Mouse (Mus musculus): ENCODE results near the gene Wwc2. TPM values are rescaled to one million over a fixed set of nuclear protein-coding genes. Genes with fewer than 3 reads are reported as not detected.
A peak's percentile ranks its signal among the peaks of the same experiment; 100 is the strongest.

Wwc2 gene
- polyA plus RNA-seq, 1 experiment from 2014 or later, result 10.1 TPM

DNA sequence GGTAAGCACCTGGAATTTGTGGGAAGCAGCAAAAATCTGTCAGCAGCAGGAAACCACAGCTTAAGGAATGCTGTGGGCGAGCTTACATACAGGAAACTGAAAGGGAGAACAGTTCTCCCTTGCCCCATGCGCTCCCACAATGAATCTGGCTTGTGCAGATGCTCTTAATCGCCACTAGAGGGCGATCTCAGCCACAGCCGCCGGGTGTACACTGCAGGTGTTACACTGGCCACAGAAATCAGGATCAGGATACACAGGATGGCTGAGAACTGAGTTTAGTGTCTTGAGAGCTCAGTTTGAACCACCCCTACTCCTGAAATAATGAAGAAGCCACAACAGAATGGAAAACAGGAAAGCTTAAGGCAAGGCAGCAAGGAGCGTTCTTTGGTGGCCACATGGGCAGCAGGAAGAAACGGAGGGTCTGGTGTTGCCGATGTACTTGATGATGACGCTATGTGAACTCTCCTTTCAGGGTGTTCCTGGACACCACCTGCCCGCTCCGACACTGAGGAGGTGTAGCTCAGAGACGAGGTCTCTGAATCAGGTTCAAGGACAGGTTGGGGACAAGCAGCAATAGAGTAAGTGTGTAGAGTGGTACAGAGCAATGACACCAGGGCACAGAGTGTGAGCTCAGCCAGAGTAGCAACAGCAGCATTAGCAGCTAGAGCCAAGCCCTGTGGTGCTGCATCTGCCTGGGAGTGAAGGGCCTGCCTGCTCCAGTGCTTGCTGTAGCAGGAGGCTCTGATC lies 118.2 kb downstream of the Wwc2 start:
- WGBS, result 42% methylated on average over 13 of the region's 13 CpGs
- ATAC-seq (replicated peaks; ENCODE audit: extremely low read depth, insufficient read depth, low FRiP score), result peak; percentile 77
- Histone ChIP-seq H3K4me1 (ENCODE audit: control insufficient read depth, insufficient read depth, low read length) (peaks cover 9% of the 10 kb centered on the region; the same call in 1 of the 2 replicates), H3K4me2 (ENCODE audit: low read depth, low read length) (no peak overlapping the region), H3K9ac (ENCODE audit: low read length) (no peak overlapping the region), H3K27ac (ENCODE audit: low read length) (no peak overlapping the region), H3K36me3 (ENCODE audit: control insufficient read depth, insufficient read depth) (peaks cover 22% of the 10 kb centered on the region), H3K9me3 (replicated peaks; ENCODE audit: control insufficient read depth, low read length) (no peaks in the 10 kb centered on the region), H3K4me3 (ENCODE audit: low read length) (no peak overlapping the region), H3K27me3 (ENCODE audit: control insufficient read depth, insufficient read depth, low read length) (no peaks in the 10 kb centered on the region)

DNA sequence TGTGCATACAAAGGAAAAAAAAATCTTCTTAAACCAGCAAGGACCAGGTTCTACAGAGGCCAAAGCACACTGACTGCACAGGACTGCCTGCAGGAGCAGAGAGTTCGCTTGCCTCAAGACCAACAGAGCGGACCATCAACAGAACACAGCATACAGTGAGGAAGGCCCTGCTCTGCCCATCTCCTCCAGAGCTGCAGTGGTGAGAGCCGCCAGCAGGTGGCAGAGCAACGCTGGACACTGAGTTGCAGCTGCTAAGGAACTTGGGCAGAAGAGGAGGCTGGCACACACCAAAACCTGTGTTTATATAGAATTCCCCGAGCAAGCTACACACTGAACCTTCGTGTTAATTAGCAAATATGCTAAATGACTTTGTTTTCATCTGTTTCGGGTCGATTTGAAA lies 123.7 kb downstream of the Wwc2 start:
- peak; percentile 60; the same call in 1 of the 2 replicates for ATAC-seq (replicated peaks; ENCODE audit: extremely low read depth, insufficient read depth, low FRiP score)
- no peak overlapping the region for H3K4me3 ChIP-seq (ENCODE audit: low read length)

DNA sequence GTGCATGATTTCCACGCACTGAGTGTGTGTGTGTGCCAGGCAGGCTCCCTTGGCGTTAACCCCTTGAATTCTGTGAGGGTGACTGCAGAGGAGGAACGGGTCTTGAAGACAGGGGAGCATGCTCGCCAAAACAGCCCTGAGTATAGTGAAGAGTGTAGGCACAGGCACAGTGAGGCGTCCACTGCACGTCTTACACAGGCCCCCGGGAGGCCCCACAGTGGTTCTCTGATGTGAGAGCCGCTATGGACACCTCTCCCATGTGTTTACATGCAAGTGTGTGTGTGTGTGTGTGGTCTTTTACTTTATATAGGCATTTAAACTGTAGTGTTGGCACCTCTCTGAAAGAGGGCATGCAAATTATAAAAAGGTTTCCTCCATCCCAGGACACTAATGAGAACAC lies 124.2 kb downstream of the Wwc2 start:
- no peak overlapping the region for H3K4me2 ChIP-seq (ENCODE audit: low read depth, low read length)
- 81% methylated on average over 8 of the region's 8 CpGs for WGBS
- H3K27me3 ChIP-seq (ENCODE audit: control insufficient read depth, insufficient read depth, low read length), result no peaks in the 10 kb centered on the region
- H3K9me3 ChIP-seq (replicated peaks; ENCODE audit: control insufficient read depth, low read length), result no peaks in the 10 kb centered on the region
- H3K36me3 ChIP-seq (ENCODE audit: control insufficient read depth, insufficient read depth), result peaks cover 55% of the 10 kb centered on the region
- H3K4me1 ChIP-seq (ENCODE audit: control insufficient read depth, insufficient read depth, low read length), result no peaks in the 10 kb centered on the region
- no peak overlapping the region for H3K27ac ChIP-seq (ENCODE audit: low read length)
- no peak for ATAC-seq (replicated peaks; ENCODE audit: extremely low read depth, insufficient read depth, low FRiP score)
- H3K9ac ChIP-seq (ENCODE audit: low read length), result no peak overlapping the region
- H3K4me3 ChIP-seq (ENCODE audit: low read length), result no peak overlapping the region

More for the DNA sequence above, 123.7 kb downstream of the Wwc2 start:
- WGBS, result 25% methylated on average over 8 of the region's 8 CpGs
- Histone ChIP-seq H3K36me3 (ENCODE audit: control insufficient read depth, insufficient read depth) (peaks cover 53% of the 10 kb centered on the region), H3K4me1 (ENCODE audit: control insufficient read depth, insufficient read depth, low read length) (peaks cover under 1% of the 10 kb centered on the region; the same call in 1 of the 2 replicates), H3K27ac (ENCODE audit: low read length) (no peak overlapping the region), H3K4me2 (ENCODE audit: low read depth, low read length) (no peak overlapping the region), H3K9me3 (replicated peaks; ENCODE audit: control insufficient read depth, low read length) (no peaks in the 10 kb centered on the region), H3K27me3 (ENCODE audit: control insufficient read depth, insufficient read depth, low read length) (no peaks in the 10 kb centered on the region), H3K9ac (ENCODE audit: low read length) (no peak overlapping the region)

DNA sequence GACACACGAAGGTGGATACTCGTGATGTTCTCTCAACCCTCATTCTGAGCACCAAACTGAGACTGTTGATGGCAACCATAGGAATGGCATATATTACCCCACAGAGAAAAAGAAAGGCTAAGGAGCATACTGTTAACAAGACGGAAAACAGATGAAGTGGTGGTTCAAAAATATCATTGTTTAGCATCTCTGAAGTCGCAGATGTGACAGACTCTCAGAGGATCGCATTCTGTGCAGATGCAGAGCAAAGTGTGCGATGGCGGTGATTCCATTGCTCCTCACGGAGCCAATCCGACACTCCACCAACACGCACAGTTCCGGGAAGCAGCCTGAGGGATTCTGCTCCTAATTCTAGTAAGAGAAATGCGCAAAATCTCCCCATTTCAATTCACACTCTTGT lies 131.5 kb downstream of the Wwc2 start:
- no peak overlapping the region for H3K9ac ChIP-seq (ENCODE audit: low read length)
- no peaks in the 10 kb centered on the region for H3K4me1 ChIP-seq (ENCODE audit: control insufficient read depth, insufficient read depth, low read length)
- H3K27ac ChIP-seq (ENCODE audit: low read length), result no peak overlapping the region
- peaks cover 72% of the 10 kb centered on the region for H3K36me3 ChIP-seq (ENCODE audit: control insufficient read depth, insufficient read depth)
- ATAC-seq (replicated peaks; ENCODE audit: extremely low read depth, insufficient read depth, low FRiP score), result no peak
- H3K4me2 ChIP-seq (ENCODE audit: low read depth, low read length), result no peak overlapping the region
- no peak overlapping the region for H3K4me3 ChIP-seq (ENCODE audit: low read length)
- no peaks in the 10 kb centered on the region for H3K9me3 ChIP-seq (replicated peaks; ENCODE audit: control insufficient read depth, low read length)
- H3K27me3 ChIP-seq (ENCODE audit: control insufficient read depth, insufficient read depth, low read length), result no peaks in the 10 kb centered on the region
- 94% methylated on average over 12 of the region's 12 CpGs for WGBS

DNA sequence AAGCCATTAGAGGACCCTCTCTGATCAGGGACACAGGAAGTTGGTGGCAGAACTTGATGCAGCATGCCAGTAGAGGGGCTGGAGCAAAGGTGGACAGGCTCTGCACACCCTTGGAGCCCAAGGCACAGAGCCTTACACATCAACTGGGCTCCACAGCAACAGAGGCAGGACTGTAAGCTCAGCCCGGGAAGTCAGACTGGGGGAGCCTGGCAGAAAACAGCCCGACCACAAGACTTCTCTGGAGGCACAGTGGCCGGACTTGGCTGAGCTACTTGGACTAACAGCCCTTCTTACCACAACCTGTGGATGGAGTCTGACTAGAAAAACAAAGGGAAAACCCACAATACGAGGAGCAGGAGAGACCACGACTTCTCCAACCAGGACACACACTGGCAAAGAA lies 137.4 kb downstream of the Wwc2 start:
- Histone ChIP-seq H3K9ac (ENCODE audit: low read length) (no peak overlapping the region), H3K36me3 (ENCODE audit: control insufficient read depth, insufficient read depth) (peaks cover 52% of the 10 kb centered on the region), H3K9me3 (replicated peaks; ENCODE audit: control insufficient read depth, low read length) (no peaks in the 10 kb centered on the region), H3K27me3 (ENCODE audit: control insufficient read depth, insufficient read depth, low read length) (no peaks in the 10 kb centered on the region), H3K4me3 (ENCODE audit: low read length) (no peak overlapping the region), H3K4me2 (ENCODE audit: low read depth, low read length) (no peak overlapping the region), H3K4me1 (ENCODE audit: control insufficient read depth, insufficient read depth, low read length) (peaks cover 5% of the 10 kb centered on the region; the same call in 1 of the 2 replicates), H3K27ac (ENCODE audit: low read length) (no peak overlapping the region)
- 75% methylated on average over 5 of the region's 5 CpGs for whole genome bisulfite sequencing
- no peak for ATAC-seq (replicated peaks; ENCODE audit: extremely low read depth, insufficient read depth, low FRiP score)

DNA sequence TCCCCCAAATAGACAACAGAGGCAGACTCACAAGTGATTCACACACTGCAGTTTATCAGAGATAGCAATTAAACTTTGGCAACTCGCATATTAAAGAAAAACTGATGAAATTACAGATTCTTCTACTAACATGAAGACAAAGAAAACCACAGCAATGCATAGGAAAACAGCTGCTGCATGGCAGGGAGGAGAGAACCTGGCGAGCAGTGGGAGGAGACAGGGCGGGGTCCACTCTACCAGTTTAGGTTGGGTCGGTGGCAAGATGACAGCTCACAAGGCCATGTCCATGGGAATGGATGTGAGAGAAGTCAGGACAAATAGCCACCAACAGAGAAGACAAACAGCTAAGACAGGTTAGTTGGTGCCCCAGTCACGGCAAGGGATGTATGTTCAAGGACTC lies 138.0 kb downstream of the Wwc2 start:
- no peak overlapping the region for H3K9ac ChIP-seq (ENCODE audit: low read length)
- H3K4me1 ChIP-seq (ENCODE audit: control insufficient read depth, insufficient read depth, low read length), result peaks cover 5% of the 10 kb centered on the region; the same call in 1 of the 2 replicates
- peaks cover 52% of the 10 kb centered on the region for H3K36me3 ChIP-seq (ENCODE audit: control insufficient read depth, insufficient read depth)
- H3K27me3 ChIP-seq (ENCODE audit: control insufficient read depth, insufficient read depth, low read length), result no peaks in the 10 kb centered on the region
- H3K4me2 ChIP-seq (ENCODE audit: low read depth, low read length), result peak overlapping the region; percentile 42; the same call in 1 of the 2 replicates
- 76% methylated on average over 5 of the region's 5 CpGs for WGBS
- H3K27ac ChIP-seq (ENCODE audit: low read length), result peak overlapping the region; percentile 64; the same call in 1 of the 2 replicates
- H3K4me3 ChIP-seq (ENCODE audit: low read length), result no peak overlapping the region
- H3K9me3 ChIP-seq (replicated peaks; ENCODE audit: control insufficient read depth, low read length), result no peaks in the 10 kb centered on the region
- no peak for ATAC-seq (replicated peaks; ENCODE audit: extremely low read depth, insufficient read depth, low FRiP score)

DNA sequence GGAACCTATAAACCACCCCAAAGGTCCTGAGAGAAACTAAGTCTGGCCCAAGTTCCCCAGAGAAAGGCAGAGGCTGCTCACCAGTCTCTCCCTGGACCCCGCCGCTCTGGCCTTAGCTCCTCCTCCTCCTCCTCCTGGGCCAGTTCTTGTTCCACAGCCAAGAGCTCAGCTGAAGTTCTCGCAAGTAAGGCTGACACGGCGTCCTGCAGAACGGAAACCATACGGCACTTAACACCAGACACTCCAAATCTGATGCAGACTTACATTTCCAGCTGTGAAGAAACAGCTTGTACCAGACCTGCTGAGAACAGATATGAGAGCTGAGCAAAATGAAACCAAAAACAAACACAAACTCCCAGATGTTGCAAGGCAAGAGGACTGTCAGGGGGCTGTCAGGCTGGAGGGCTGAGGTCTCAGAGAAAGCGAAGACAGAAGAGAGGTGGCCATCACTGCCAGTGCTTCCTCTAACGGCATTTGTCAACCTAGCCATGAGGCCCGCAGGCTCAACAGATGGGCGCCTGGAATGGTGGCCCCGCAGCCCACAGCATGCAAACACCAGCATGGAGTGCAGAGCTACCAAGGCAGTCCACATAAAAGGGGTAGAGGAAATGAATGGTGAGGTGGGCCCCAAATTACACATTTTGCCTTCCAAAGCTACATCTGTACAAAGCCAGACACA lies 138.8 kb downstream of the Wwc2 start:
- Histone ChIP-seq H3K4me3 (ENCODE audit: low read length) (peak overlapping the region; percentile 26), H3K36me3 (ENCODE audit: control insufficient read depth, insufficient read depth) (peaks cover 56% of the 10 kb centered on the region), H3K9ac (ENCODE audit: low read length) (peak overlapping the region; percentile 15; the same call in 1 of the 2 replicates), H3K9me3 (replicated peaks; ENCODE audit: control insufficient read depth, low read length) (no peaks in the 10 kb centered on the region), H3K4me2 (ENCODE audit: low read depth, low read length) (peak overlapping the region; percentile 42), H3K27ac (ENCODE audit: low read length) (peak overlapping the region; percentile 64), H3K27me3 (ENCODE audit: control insufficient read depth, insufficient read depth, low read length) (no peaks in the 10 kb centered on the region), H3K4me1 (ENCODE audit: control insufficient read depth, insufficient read depth, low read length) (peaks cover 5% of the 10 kb centered on the region; the same call in 1 of the 2 replicates)
- WGBS, result 36% methylated on average over 12 of the region's 12 CpGs
- ATAC-seq (replicated peaks; ENCODE audit: extremely low read depth, insufficient read depth, low FRiP score), result peak; percentile 56

DNA sequence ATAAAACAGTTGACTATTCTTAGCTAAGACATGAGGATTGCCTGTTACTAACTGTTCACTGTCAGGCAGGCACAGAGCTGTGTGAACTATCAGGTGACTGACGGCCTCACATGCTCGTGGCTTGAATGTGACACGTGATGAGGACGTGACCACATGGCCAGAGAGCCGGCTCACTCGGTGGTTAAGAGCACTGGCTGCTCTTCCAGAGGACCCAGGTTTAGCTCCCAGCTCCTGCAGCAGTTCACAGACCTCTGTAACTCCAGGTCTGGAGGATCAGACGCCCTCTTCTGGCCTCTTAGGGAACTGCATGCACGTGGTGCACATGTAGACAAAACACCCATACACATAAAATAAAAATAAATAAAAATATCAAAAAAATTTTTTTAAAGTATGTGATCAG lies 140.9 kb downstream of the Wwc2 start:
- Histone ChIP-seq H3K27me3 (ENCODE audit: control insufficient read depth, insufficient read depth, low read length) (no peaks in the 10 kb centered on the region), H3K9me3 (replicated peaks; ENCODE audit: control insufficient read depth, low read length) (no peaks in the 10 kb centered on the region), H3K36me3 (ENCODE audit: control insufficient read depth, insufficient read depth) (peaks cover 53% of the 10 kb centered on the region), H3K4me1 (ENCODE audit: control insufficient read depth, insufficient read depth, low read length) (peaks cover 5% of the 10 kb centered on the region; the same call in 1 of the 2 replicates), H3K4me3 (ENCODE audit: low read length) (no peak overlapping the region), H3K9ac (ENCODE audit: low read length) (no peak overlapping the region), H3K4me2 (ENCODE audit: low read depth, low read length) (no peak overlapping the region), H3K27ac (ENCODE audit: low read length) (no peak overlapping the region)
- ATAC-seq (replicated peaks; ENCODE audit: extremely low read depth, insufficient read depth, low FRiP score), result no peak
- WGBS, result 67% methylated on average over 8 of the region's 8 CpGs

DNA sequence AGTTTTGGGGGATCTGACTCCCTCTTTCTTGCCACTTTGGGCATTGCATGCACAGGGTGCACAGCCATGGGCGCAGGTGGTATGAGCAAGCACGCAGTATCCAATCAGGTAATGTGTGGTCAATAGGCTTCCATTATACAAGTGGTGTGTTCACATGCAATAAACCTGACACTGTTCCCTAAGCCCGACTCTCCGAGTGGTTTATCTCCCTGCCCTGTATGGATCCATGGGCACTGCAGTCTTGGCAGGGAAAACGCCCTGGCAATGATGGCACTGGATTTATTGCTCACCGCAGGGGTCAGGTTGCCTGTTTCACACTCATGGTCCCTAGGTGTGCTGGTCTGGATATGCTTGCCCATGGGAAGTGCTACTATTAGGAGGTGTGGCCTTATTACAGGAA lies 142.8 kb downstream of the Wwc2 start:
- Histone ChIP-seq H3K9ac (ENCODE audit: low read length) (no peak overlapping the region), H3K36me3 (ENCODE audit: control insufficient read depth, insufficient read depth) (peaks cover 50% of the 10 kb centered on the region), H3K9me3 (replicated peaks; ENCODE audit: control insufficient read depth, low read length) (no peaks in the 10 kb centered on the region), H3K4me3 (ENCODE audit: low read length) (no peak overlapping the region), H3K4me2 (ENCODE audit: low read depth, low read length) (no peak overlapping the region), H3K4me1 (ENCODE audit: control insufficient read depth, insufficient read depth, low read length) (peaks cover 5% of the 10 kb centered on the region; the same call in 1 of the 2 replicates), H3K27ac (ENCODE audit: low read length) (no peak overlapping the region), H3K27me3 (ENCODE audit: control insufficient read depth, insufficient read depth, low read length) (no peaks in the 10 kb centered on the region)
- WGBS, result 95% methylated on average over 6 of the region's 6 CpGs
- ATAC-seq (replicated peaks; ENCODE audit: extremely low read depth, insufficient read depth, low FRiP score), result no peak
